Mouse (Mus musculus): ENCODE measurements around the gene Dnttip1.

Gene Dnttip1

GRCm38 (mm10) chr2:164806614-164807013 is 60.8 kb downstream of the Dnttip1 start:
- no peak for DNase-seq

- no peak for DNase-seq
These were observed 67.8 kb downstream of the Dnttip1 start for GRCm38 (mm10) chr2:164813557-164813956.

- DNase-seq = no peak
These were observed 69.6 kb downstream of the Dnttip1 start for GRCm38 (mm10) chr2:164815348-164815747.

- no peak for DNase-seq
These were observed 70.0 kb downstream of the Dnttip1 start for GRCm38 (mm10) chr2:164815821-164816220.

- no peak for DNase-seq
These were observed 71.4 kb downstream of the Dnttip1 start for GRCm38 (mm10) chr2:164817206-164817605.

- no peak for DNase-seq
These were observed 71.9 kb downstream of the Dnttip1 start for GRCm38 (mm10) chr2:164817703-164818102.
